Mouse (Mus musculus) heart, embryonic 13.5 days (tissue): ENCODE measurements around the gene Pde4a. TPM values are rescaled to one million over a fixed set of nuclear protein-coding genes. Genes with fewer than 3 reads are reported as not detected.

Source experiments
- ATAC-seq: fragments of 200-750 bp; cut with Nextera tagmentation; 2 replicates; pipeline ENCODE4 v1.8.0; 2017; ENCODE audit warnings: moderate TSS enrichment; ENCODE audit not compliant: insufficient number of reproducible peaks, low FRiP score, low TSS enrichment; ENCODE audit errors: extremely low read depth
- H3K27ac ChIP-seq: fragments of 300-500 bp; sonication (generic); replicated peaks from 2 replicates; pipeline ENCODE4 v1.5.1; 2015; ENCODE audit warnings: moderate library complexity, mild to moderate bottlenecking, inconsistent platforms
- H3K27me3 ChIP-seq: fragments of 300-500 bp; sonication (generic); replicated peaks from 2 replicates; pipeline ENCODE4 v1.6.1; 2015; ENCODE audit warnings: mild to moderate bottlenecking, inconsistent platforms
- H3K36me3 ChIP-seq: fragments of 300-500 bp; sonication (generic); 2 replicates; pipeline ENCODE4 v1.6.1; 2015; ENCODE audit warnings: mild to moderate bottlenecking, inconsistent platforms
- H3K4me1 ChIP-seq: fragments of 300-500 bp; sonication (generic); 2 replicates; pipeline ENCODE4 v1.6.1; 2015; ENCODE audit warnings: inconsistent platforms
- H3K4me2 ChIP-seq: fragments of 300-500 bp; sonication (generic); 2 replicates; pipeline ENCODE4 v1.6.1; 2015; ENCODE audit warnings: inconsistent platforms, mild to moderate bottlenecking, moderate library complexity
- H3K4me3 ChIP-seq: fragments of 300-500 bp; sonication (generic); 2 replicates; pipeline ENCODE4 v1.5.1; 2015; ENCODE audit warnings: moderate library complexity, mild to moderate bottlenecking, inconsistent platforms
- H3K9ac ChIP-seq: fragments of 300-500 bp; sonication (generic); 2 replicates; pipeline ENCODE4 v1.6.1; 2015; ENCODE audit warnings: inconsistent platforms, mild to moderate bottlenecking, moderate library complexity
- H3K9me3 ChIP-seq: fragments of 300-500 bp; sonication (generic); 2 replicates; pipeline ENCODE4 v1.6.1; 2016; ENCODE audit warnings: inconsistent platforms
- WGBS: fragments of 180-500 bp; shearing (Covaris S2); methylation state at CpG from one replicate; pipeline ENCODE4 v1.1.7; 2015; ENCODE audit warnings: mixed read lengths; 5-methylcytosine and 5-hydroxymethylcytosine counted together
- polyA plus RNA-seq: library from polyadenylated mRNA; unstranded; fragments of >200 nt; fragmentation: Nextera tagmentation; extraction: Ambion mirVana; gene quantifications from 2 replicates; pipeline ENCODE4 v1.2.1, GENCODE M21; 2015

Pde4a gene
- polyA plus RNA-seq, 1 experiment from 2014 or later, result 9.5 TPM

GRCm38 (mm10) chr9:21166516-21166915 is 1.0 kb downstream of the Pde4a start:
- H3K4me3 ChIP-seq, result peak overlapping the region; percentile 64
- H3K27me3 ChIP-seq, result peaks cover 56% of the 10 kb centered on the region
- H3K27ac ChIP-seq, result peak overlapping the region; percentile 97
- ATAC-seq, result no peak
- H3K36me3 ChIP-seq, result no peaks in the 10 kb centered on the region
- WGBS, result 32% methylated on average over 3 of the region's 3 CpGs
- H3K9me3 ChIP-seq, result no peaks in the 10 kb centered on the region
- peak overlapping the region; percentile 83 for H3K9ac ChIP-seq
- peak overlapping the region; percentile 86 for H3K4me2 ChIP-seq
- H3K4me1 ChIP-seq, result peaks cover 56% of the 10 kb centered on the region

GRCm38 (mm10) chr9:21167140-21168097 is 1.9 kb downstream of the Pde4a start:
- WGBS, result 38% methylated on average over 10 of the region's 10 CpGs
- peak overlapping the region; percentile 83 for H3K9ac ChIP-seq
- H3K27ac ChIP-seq, result peak overlapping the region; percentile 97
- H3K4me1 ChIP-seq, result peaks cover 56% of the 10 kb centered on the region
- no peak for ATAC-seq
- H3K36me3 ChIP-seq, result no peaks in the 10 kb centered on the region
- peak overlapping the region; percentile 86 for H3K4me2 ChIP-seq
- H3K4me3 ChIP-seq, result peak overlapping the region; percentile 64
- peaks cover 47% of the 10 kb centered on the region for H3K27me3 ChIP-seq
- H3K9me3 ChIP-seq, result no peaks in the 10 kb centered on the region

GRCm38 (mm10) chr9:21168161-21169123 is 2.9 kb downstream of the Pde4a start:
- no peaks in the 10 kb centered on the region for H3K36me3 ChIP-seq
- H3K4me3 ChIP-seq, result peak overlapping the region; percentile 64
- H3K9ac ChIP-seq, result peak overlapping the region; percentile 83
- no peaks in the 10 kb centered on the region for H3K9me3 ChIP-seq
- H3K27ac ChIP-seq, result peak overlapping the region; percentile 97
- peak; percentile 70 for ATAC-seq
- peaks cover 38% of the 10 kb centered on the region for H3K27me3 ChIP-seq
- H3K4me1 ChIP-seq, result peaks cover 57% of the 10 kb centered on the region
- peak overlapping the region; percentile 86 for H3K4me2 ChIP-seq
- WGBS, result 2% methylated on average over 30 of the region's 30 CpGs

- WGBS, result 36% methylated on average over 1 of the region's 1 CpGs
- Histone ChIP-seq H3K4me1 (peaks cover 54% of the 10 kb centered on the region), H3K27me3 (peaks cover 31% of the 10 kb centered on the region)
Measured at GRCm38 (mm10) chr9:21169157-21169556, 3.6 kb downstream of the Pde4a start.

GRCm38 (mm10) chr9:21172364-21172763 is 6.8 kb downstream of the Pde4a start:
- Histone ChIP-seq H3K4me3 (no peak overlapping the region), H3K27ac (no peak overlapping the region), H3K4me1 (peaks cover 24% of the 10 kb centered on the region), H3K9ac (no peak overlapping the region), H3K9me3 (no peaks in the 10 kb centered on the region), H3K36me3 (no peaks in the 10 kb centered on the region), H3K4me2 (no peak overlapping the region), H3K27me3 (no peaks in the 10 kb centered on the region)
- ATAC-seq, result no peak
- 56% methylated on average over 6 of the region's 6 CpGs for WGBS

More at GRCm38 (mm10) chr9:21169157-21169556, 3.6 kb downstream of the Pde4a start:
- peak overlapping the region; percentile 97 for H3K27ac ChIP-seq
- ATAC-seq, result no peak
- H3K4me3 ChIP-seq, result peak overlapping the region; percentile 64
- no peaks in the 10 kb centered on the region for H3K36me3 ChIP-seq
- peak overlapping the region; percentile 83 for H3K9ac ChIP-seq
- no peaks in the 10 kb centered on the region for H3K9me3 ChIP-seq
- H3K4me2 ChIP-seq, result peak overlapping the region; percentile 86

- no peak for ATAC-seq
- H3K9ac ChIP-seq, result no peak overlapping the region
- no peak overlapping the region for H3K4me2 ChIP-seq
- H3K4me1 ChIP-seq, result peaks cover 38% of the 10 kb centered on the region
- no peaks in the 10 kb centered on the region for H3K36me3 ChIP-seq
- no peak overlapping the region for H3K4me3 ChIP-seq
- H3K27ac ChIP-seq, result no peak overlapping the region
- no peaks in the 10 kb centered on the region for H3K9me3 ChIP-seq
- H3K27me3 ChIP-seq, result no peaks in the 10 kb centered on the region
- 59% methylated on average over 4 of the region's 4 CpGs for WGBS
Measured at GRCm38 (mm10) chr9:21180402-21180801, 14.9 kb downstream of the Pde4a start.

- 65% methylated on average over 1 of the region's 1 CpGs for WGBS
- Histone ChIP-seq H3K9ac (peak overlapping the region; percentile 78; the same call in 1 of the 2 replicates), H3K4me3 (0 out of 2 replicates have a peak overlapping the region, but pooled peaks have one; percentile 57), H3K27ac (0 out of 2 replicates have a peak overlapping the region, but pooled peaks have one; percentile 24), H3K4me2 (peak overlapping the region; percentile 73), H3K27me3 (no peaks in the 10 kb centered on the region), H3K36me3 (no peaks in the 10 kb centered on the region), H3K4me1 (peaks cover 43% of the 10 kb centered on the region), H3K9me3 (no peaks in the 10 kb centered on the region)
- ATAC-seq, result no peak
Measured at GRCm38 (mm10) chr9:21180841-21181240, 15.3 kb downstream of the Pde4a start.

GRCm38 (mm10) chr9:21181421-21182220 is 16.1 kb downstream of the Pde4a start:
- Histone ChIP-seq H3K4me3 (peak overlapping the region; percentile 57), H3K9ac (peak overlapping the region; percentile 78), H3K27me3 (no peaks in the 10 kb centered on the region), H3K4me1 (peaks cover 51% of the 10 kb centered on the region), H3K9me3 (no peaks in the 10 kb centered on the region), H3K36me3 (no peaks in the 10 kb centered on the region), H3K4me2 (peak overlapping the region; percentile 73), H3K27ac (0 out of 2 replicates have a peak overlapping the region, but pooled peaks have one; percentile 24)
- 3% methylated on average over 48 of the region's 48 CpGs for WGBS
- ATAC-seq, result no peak

- Histone ChIP-seq H3K4me1 (peaks cover 53% of the 10 kb centered on the region), H3K4me2 (peak overlapping the region; percentile 71), H3K27me3 (no peaks in the 10 kb centered on the region), H3K9me3 (no peaks in the 10 kb centered on the region), H3K9ac (0 out of 2 replicates have a peak overlapping the region, but pooled peaks have one; percentile 78), H3K27ac (no peak overlapping the region), H3K36me3 (no peaks in the 10 kb centered on the region), H3K4me3 (peak overlapping the region; percentile 52; the same call in 1 of the 2 replicates)
- 65% methylated on average over 6 of the region's 6 CpGs for WGBS
- ATAC-seq, result no peak
Measured at GRCm38 (mm10) chr9:21183421-21183820, 17.9 kb downstream of the Pde4a start.

GRCm38 (mm10) chr9:21183905-21184413 is 18.4 kb downstream of the Pde4a start:
- Histone ChIP-seq H3K9ac (peak overlapping the region; percentile 78), H3K9me3 (no peaks in the 10 kb centered on the region), H3K4me1 (peaks cover 53% of the 10 kb centered on the region), H3K27me3 (no peaks in the 10 kb centered on the region), H3K4me2 (peak overlapping the region; percentile 71), H3K4me3 (peak overlapping the region; percentile 52), H3K36me3 (no peaks in the 10 kb centered on the region), H3K27ac (peak overlapping the region; percentile 43)
- WGBS, result 5% methylated on average over 34 of the region's 34 CpGs
- peak; percentile 18 for ATAC-seq
